Mouse (Mus musculus): ENCODE measurements around the gene Nme8. TPM values are rescaled to one million over a fixed set of nuclear protein-coding genes. Genes with fewer than 3 reads are reported as not detected.

Nme8 gene
- polyA plus RNA-seq, 1 experiment from 2014 or later, result 0.82 TPM

DNA sequence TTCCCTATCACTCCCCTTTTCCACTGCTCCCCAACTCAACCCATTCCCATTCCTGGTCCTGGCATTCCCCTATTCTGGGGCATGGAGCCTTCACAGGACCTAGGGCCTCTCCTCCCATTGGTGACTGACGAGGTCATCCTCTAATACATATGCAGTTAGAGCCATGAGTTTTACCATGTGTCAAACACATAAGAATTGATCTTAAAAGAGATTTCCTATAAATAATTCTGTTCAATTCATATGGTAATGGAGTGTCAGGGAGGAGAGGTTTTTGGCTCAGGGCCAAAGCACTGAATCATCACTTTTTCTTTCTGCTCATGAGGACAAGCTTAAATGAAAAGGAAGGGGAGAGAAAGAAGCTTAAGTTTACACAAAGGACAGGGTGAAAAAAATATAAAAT lies 85.2 kb downstream of the Nme8 start:
- no peak overlapping the region for H3K27ac ChIP-seq (replicated peaks in 1 of 2; ENCODE audit: control insufficient read depth in 1 of 2, insufficient read depth in 1 of 2, low read depth in 2 of 2, low read length in 2 of 2)
- no peak overlapping the region for H3K4me3 ChIP-seq (ENCODE audit: control insufficient read depth in 1 of 2, insufficient read depth in 1 of 2, low read depth in 1 of 2, low read length in 2 of 2)
- H3K9me3 ChIP-seq (ENCODE audit: control insufficient read depth, low read length), result no peaks in the 10 kb centered on the region
- no peak overlapping the region for H3K4me2 ChIP-seq (ENCODE audit: low read length)
- H3K27me3 ChIP-seq (ENCODE audit: control insufficient read depth, insufficient read depth, low read length), result no peaks in the 10 kb centered on the region
- no peaks in the 10 kb centered on the region for H3K4me1 ChIP-seq (ENCODE audit: control insufficient read depth in 2 of 2, insufficient read depth in 2 of 2, low read length in 2 of 2)
- H3K36me3 ChIP-seq (ENCODE audit: control insufficient read depth, insufficient read depth, low read length), result 0 out of 2 replicates have a peak, but pooled peaks cover 5% of the 10 kb centered on the region
- ATAC-seq (ENCODE audit: insufficient number of reproducible peaks, insufficient read depth, low FRiP score, low read depth), result no peak
- 81% methylated on average over 1 of the region's 1 CpGs for WGBS
- no peak overlapping the region for H3K9ac ChIP-seq (ENCODE audit: low read length)

DNA sequence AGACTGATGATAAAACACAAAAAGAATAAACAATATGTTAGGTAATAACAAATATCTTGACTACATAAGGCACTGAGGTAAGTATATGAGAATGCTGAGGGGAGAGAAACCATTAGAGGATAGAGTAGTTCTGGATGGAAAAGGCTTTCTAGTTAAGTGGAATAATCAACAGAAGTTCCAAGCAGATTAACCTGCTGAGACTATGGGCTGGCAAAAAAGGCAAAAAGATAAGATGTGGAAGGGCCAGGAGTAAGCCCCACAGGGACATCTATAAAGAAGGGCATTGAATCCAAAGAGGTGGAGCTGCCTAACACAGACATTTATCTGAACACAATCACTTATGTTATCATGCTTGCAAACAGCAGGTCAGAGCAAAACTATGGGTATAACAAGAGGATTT lies 89.5 kb downstream of the Nme8 start:
- no peaks in the 10 kb centered on the region for H3K27me3 ChIP-seq (ENCODE audit: control insufficient read depth, insufficient read depth, low read length)
- H3K4me3 ChIP-seq (ENCODE audit: control insufficient read depth in 1 of 2, insufficient read depth in 1 of 2, low read depth in 1 of 2, low read length in 2 of 2), result no peak overlapping the region
- no peak overlapping the region for H3K27ac ChIP-seq (replicated peaks in 1 of 2; ENCODE audit: control insufficient read depth in 1 of 2, insufficient read depth in 1 of 2, low read depth in 2 of 2, low read length in 2 of 2)
- ATAC-seq (ENCODE audit: insufficient number of reproducible peaks, insufficient read depth, low FRiP score, low read depth), result no peak
- no peak overlapping the region for H3K4me2 ChIP-seq (ENCODE audit: low read length)
- H3K9ac ChIP-seq (ENCODE audit: low read length), result no peak overlapping the region
- H3K36me3 ChIP-seq (ENCODE audit: control insufficient read depth, insufficient read depth, low read length), result 0 out of 2 replicates have a peak, but pooled peaks cover 5% of the 10 kb centered on the region
- no peaks in the 10 kb centered on the region for H3K4me1 ChIP-seq (ENCODE audit: control insufficient read depth in 2 of 2, insufficient read depth in 2 of 2, low read length in 2 of 2)
- H3K9me3 ChIP-seq (ENCODE audit: control insufficient read depth, low read length), result no peaks in the 10 kb centered on the region

DNA sequence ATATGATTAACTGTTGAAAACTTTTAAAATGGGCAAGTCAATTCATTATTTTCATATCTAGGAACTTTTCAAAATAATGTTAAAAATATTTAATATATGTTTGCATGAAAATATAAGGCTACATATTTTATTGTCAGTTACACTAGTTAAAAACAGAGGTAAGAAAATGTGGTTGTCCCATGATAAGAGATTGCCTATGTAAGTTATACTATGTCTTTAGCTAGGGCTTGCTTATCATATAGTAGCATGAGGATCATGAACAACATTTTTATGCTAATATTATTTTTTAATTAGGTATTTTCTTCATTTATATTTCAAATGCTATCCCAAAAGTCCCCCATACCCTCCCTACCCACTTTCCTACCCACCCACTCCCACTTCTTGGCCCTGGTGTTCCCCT lies 92.7 kb downstream of the Nme8 start:
- Histone ChIP-seq H3K27me3 (ENCODE audit: control insufficient read depth, insufficient read depth, low read length) (no peaks in the 10 kb centered on the region), H3K4me2 (ENCODE audit: low read length) (no peak overlapping the region), H3K9ac (ENCODE audit: low read length) (no peak overlapping the region), H3K9me3 (ENCODE audit: control insufficient read depth, low read length) (no peaks in the 10 kb centered on the region), H3K27ac (replicated peaks in 1 of 2; ENCODE audit: control insufficient read depth in 1 of 2, insufficient read depth in 1 of 2, low read depth in 2 of 2, low read length in 2 of 2) (no peak overlapping the region), H3K4me3 (ENCODE audit: control insufficient read depth in 1 of 2, insufficient read depth in 1 of 2, low read depth in 1 of 2, low read length in 2 of 2) (no peak overlapping the region), H3K36me3 (ENCODE audit: control insufficient read depth, insufficient read depth, low read length) (0 out of 2 replicates have a peak, but pooled peaks cover 5% of the 10 kb centered on the region), H3K4me1 (ENCODE audit: control insufficient read depth in 2 of 2, insufficient read depth in 2 of 2, low read length in 2 of 2) (no peaks in the 10 kb centered on the region)
- no peak for ATAC-seq (ENCODE audit: insufficient number of reproducible peaks, insufficient read depth, low FRiP score, low read depth)

DNA sequence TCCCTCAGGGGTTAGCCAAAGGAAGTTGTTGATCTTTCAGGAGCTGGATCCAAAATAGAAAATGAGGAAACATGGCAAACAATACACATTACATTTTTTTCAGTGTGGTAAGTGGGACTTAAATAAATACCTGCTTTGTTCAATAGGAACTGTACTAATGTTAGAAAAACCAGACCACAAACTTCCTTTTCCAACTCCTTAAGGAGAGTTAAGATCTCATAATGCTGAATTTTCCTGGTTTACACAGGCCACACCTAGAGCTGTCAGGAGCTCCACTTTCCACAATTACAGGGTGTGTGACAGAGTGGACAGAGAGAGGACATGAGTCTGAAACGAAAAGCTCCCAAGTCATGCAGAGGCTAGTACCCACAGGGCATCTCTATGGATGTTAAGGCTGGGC lies 93.9 kb downstream of the Nme8 start:
- Histone ChIP-seq H3K4me1 (ENCODE audit: control insufficient read depth in 2 of 2, insufficient read depth in 2 of 2, low read length in 2 of 2) (no peaks in the 10 kb centered on the region), H3K4me2 (ENCODE audit: low read length) (no peak overlapping the region), H3K36me3 (ENCODE audit: control insufficient read depth, insufficient read depth, low read length) (0 out of 2 replicates have a peak, but pooled peaks cover 2% of the 10 kb centered on the region), H3K4me3 (ENCODE audit: control insufficient read depth in 1 of 2, insufficient read depth in 1 of 2, low read depth in 1 of 2, low read length in 2 of 2) (no peak overlapping the region), H3K9me3 (ENCODE audit: control insufficient read depth, low read length) (no peaks in the 10 kb centered on the region), H3K27ac (replicated peaks in 1 of 2; ENCODE audit: control insufficient read depth in 1 of 2, insufficient read depth in 1 of 2, low read depth in 2 of 2, low read length in 2 of 2) (no peak overlapping the region), H3K27me3 (ENCODE audit: control insufficient read depth, insufficient read depth, low read length) (no peaks in the 10 kb centered on the region), H3K9ac (ENCODE audit: low read length) (no peak overlapping the region)
- no peak for ATAC-seq (ENCODE audit: insufficient number of reproducible peaks, insufficient read depth, low FRiP score, low read depth)
- WGBS, result 68% methylated on average over 1 of the region's 1 CpGs

DNA sequence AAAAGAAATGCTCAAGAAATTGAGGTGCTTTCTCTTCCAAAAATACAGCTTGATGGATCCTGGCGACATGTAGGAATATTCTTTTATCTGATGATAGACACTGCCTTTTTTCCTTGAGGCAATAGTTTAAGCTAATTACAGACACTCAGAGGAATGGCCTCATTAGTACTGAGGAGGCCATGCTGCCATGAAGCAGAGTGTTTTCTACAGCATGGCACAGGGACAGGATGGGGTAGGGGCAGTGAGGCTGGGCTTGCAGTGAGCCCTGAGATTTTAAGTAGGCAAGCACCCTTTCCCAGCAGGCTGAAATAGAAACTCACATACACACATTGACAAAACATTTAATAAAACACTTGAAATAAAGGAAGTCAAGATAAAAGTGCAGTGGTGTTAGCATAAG lies 95.1 kb downstream of the Nme8 start:
- ATAC-seq (ENCODE audit: insufficient number of reproducible peaks, insufficient read depth, low FRiP score, low read depth), result no peak

DNA sequence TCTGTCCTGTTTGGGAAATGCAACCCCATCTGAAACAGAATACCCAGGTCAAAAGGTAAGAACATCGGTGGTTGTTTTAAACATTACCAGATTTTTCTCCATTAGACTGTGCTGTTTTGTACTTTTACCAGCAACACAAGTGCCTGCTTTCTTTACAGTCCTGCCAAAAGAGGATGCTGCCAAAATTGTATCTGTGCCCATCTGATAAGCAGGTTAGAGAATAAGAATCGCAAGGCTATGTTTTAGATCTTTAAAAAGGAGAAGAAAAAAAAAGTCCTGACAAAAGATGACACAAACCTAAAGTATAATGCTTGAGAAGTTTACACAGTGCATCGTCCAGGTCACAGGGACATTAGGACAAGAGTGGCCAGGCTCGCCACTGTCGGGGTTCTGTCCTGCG lies 98.4 kb downstream of the Nme8 start:
- 86% methylated on average over 6 of the region's 6 CpGs for WGBS
- Histone ChIP-seq H3K4me1 (ENCODE audit: control insufficient read depth in 2 of 2, insufficient read depth in 2 of 2, low read length in 2 of 2) (no peaks in the 10 kb centered on the region), H3K4me2 (ENCODE audit: low read length) (no peak overlapping the region), H3K27ac (replicated peaks in 1 of 2; ENCODE audit: control insufficient read depth in 1 of 2, insufficient read depth in 1 of 2, low read depth in 2 of 2, low read length in 2 of 2) (no peak overlapping the region), H3K9ac (ENCODE audit: low read length) (no peak overlapping the region), H3K36me3 (ENCODE audit: control insufficient read depth, insufficient read depth, low read length) (no peaks in the 10 kb centered on the region), H3K27me3 (ENCODE audit: control insufficient read depth, insufficient read depth, low read length) (no peaks in the 10 kb centered on the region), H3K9me3 (ENCODE audit: control insufficient read depth, low read length) (no peaks in the 10 kb centered on the region), H3K4me3 (ENCODE audit: control insufficient read depth in 1 of 2, insufficient read depth in 1 of 2, low read depth in 1 of 2, low read length in 2 of 2) (no peak overlapping the region)
- no peak for ATAC-seq (ENCODE audit: insufficient number of reproducible peaks, insufficient read depth, low FRiP score, low read depth)

More for the DNA sequence above, 95.1 kb downstream of the Nme8 start:
- no peak overlapping the region for H3K9ac ChIP-seq (ENCODE audit: low read length)
- no peaks in the 10 kb centered on the region for H3K4me1 ChIP-seq (ENCODE audit: control insufficient read depth in 2 of 2, insufficient read depth in 2 of 2, low read length in 2 of 2)
- H3K4me3 ChIP-seq (ENCODE audit: control insufficient read depth in 1 of 2, insufficient read depth in 1 of 2, low read depth in 1 of 2, low read length in 2 of 2), result no peak overlapping the region
- no peaks in the 10 kb centered on the region for H3K36me3 ChIP-seq (ENCODE audit: control insufficient read depth, insufficient read depth, low read length)
- H3K27ac ChIP-seq (replicated peaks in 1 of 2; ENCODE audit: control insufficient read depth in 1 of 2, insufficient read depth in 1 of 2, low read depth in 2 of 2, low read length in 2 of 2), result no peak overlapping the region
- H3K27me3 ChIP-seq (ENCODE audit: control insufficient read depth, insufficient read depth, low read length), result no peaks in the 10 kb centered on the region
- H3K9me3 ChIP-seq (ENCODE audit: control insufficient read depth, low read length), result no peaks in the 10 kb centered on the region
- H3K4me2 ChIP-seq (ENCODE audit: low read length), result no peak overlapping the region
- 90% methylated on average over 1 of the region's 1 CpGs for WGBS

DNA sequence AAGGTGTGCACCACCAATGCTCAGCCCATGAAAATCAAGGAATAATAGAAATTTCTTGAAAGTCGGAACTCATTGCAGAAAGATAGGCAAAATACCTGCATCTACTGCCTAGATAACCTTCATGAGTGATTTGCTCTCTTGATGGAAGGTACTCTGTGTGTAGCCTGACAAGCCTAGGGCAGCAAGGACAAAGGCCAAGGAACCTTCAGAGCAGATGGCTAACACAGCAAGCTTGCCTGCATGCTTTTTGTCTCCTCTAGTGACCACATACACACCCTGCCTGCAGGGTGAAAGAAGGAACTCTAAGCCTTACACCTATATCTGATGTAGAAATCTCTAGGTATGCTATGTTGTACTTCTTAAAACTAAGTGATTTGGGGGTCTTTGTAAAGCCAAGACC lies 102.5 kb downstream of the Nme8 start:
- Histone ChIP-seq H3K9ac (ENCODE audit: low read length) (no peak overlapping the region), H3K4me3 (ENCODE audit: control insufficient read depth in 1 of 2, insufficient read depth in 1 of 2, low read depth in 1 of 2, low read length in 2 of 2) (no peak overlapping the region), H3K4me2 (ENCODE audit: low read length) (no peak overlapping the region), H3K36me3 (ENCODE audit: control insufficient read depth, insufficient read depth, low read length) (no peaks in the 10 kb centered on the region), H3K4me1 (ENCODE audit: control insufficient read depth in 2 of 2, insufficient read depth in 2 of 2, low read length in 2 of 2) (peaks cover 0 to 5% of the 10 kb centered on the region in 2 experiments; a peak in 1 of 4 replicates), H3K27ac (replicated peaks in 1 of 2; ENCODE audit: control insufficient read depth in 1 of 2, insufficient read depth in 1 of 2, low read depth in 2 of 2, low read length in 2 of 2) (no peak overlapping the region), H3K9me3 (ENCODE audit: control insufficient read depth, low read length) (no peaks in the 10 kb centered on the region), H3K27me3 (ENCODE audit: control insufficient read depth, insufficient read depth, low read length) (no peaks in the 10 kb centered on the region)
- 84% methylated on average over 1 of the region's 1 CpGs for WGBS
- no peak for ATAC-seq (ENCODE audit: insufficient number of reproducible peaks, insufficient read depth, low FRiP score, low read depth)

Data from heart, embryonic 14.5 days (tissue).